Mouse (Mus musculus): ENCODE data around the gene Stmnd1. TPM values are rescaled to one million over a fixed set of nuclear protein-coding genes. Genes with fewer than 3 reads are reported as not detected.

The Stmnd1 gene
- polyA plus RNA-seq, 1 experiment from 2014 or later, result not detected

GRCm38 (mm10) chr13:46259526-46259925 lies 14.0 kb upstream of the Stmnd1 start:
- Histone ChIP-seq H3K27ac (replicated peaks) (no peak overlapping the region), H3K36me3 (no peaks in the 10 kb centered on the region), H3K9ac (replicated peaks) (no peak overlapping the region), H3K4me1 (no peaks in the 10 kb centered on the region), H3K4me2 (replicated peaks) (no peak overlapping the region), H3K9me3 (no peaks in the 10 kb centered on the region), H3K4me3 (no peak overlapping the region), H3K27me3 (no peaks in the 10 kb centered on the region)
- no peak for ATAC-seq (ENCODE audit: low FRiP score, low read depth)
- 79% methylated on average over 4 of the region's 4 CpGs for WGBS

- no peak for ATAC-seq (ENCODE audit: low FRiP score, low read depth)
- H3K4me3 ChIP-seq, result no peak overlapping the region
- no peak overlapping the region for H3K27ac ChIP-seq (replicated peaks)
- no peak overlapping the region for H3K4me2 ChIP-seq (replicated peaks)
- H3K9me3 ChIP-seq, result no peaks in the 10 kb centered on the region
- no peaks in the 10 kb centered on the region for H3K4me1 ChIP-seq
- H3K9ac ChIP-seq (replicated peaks), result no peak overlapping the region
- 64% methylated on average over 3 of the region's 3 CpGs for WGBS
- H3K27me3 ChIP-seq, result peaks cover 2% of the 10 kb centered on the region
- no peaks in the 10 kb centered on the region for H3K36me3 ChIP-seq
Observed at GRCm38 (mm10) chr13:46261244-46261643, 12.3 kb upstream of the Stmnd1 start.

- no peak overlapping the region for H3K4me2 ChIP-seq (replicated peaks)
- no peaks in the 10 kb centered on the region for H3K36me3 ChIP-seq
- H3K4me1 ChIP-seq, result peaks cover 22% of the 10 kb centered on the region
- H3K4me3 ChIP-seq, result no peak overlapping the region
- H3K9me3 ChIP-seq, result no peaks in the 10 kb centered on the region
- no peak overlapping the region for H3K9ac ChIP-seq (replicated peaks)
- no peak overlapping the region for H3K27ac ChIP-seq (replicated peaks)
- ATAC-seq (ENCODE audit: low FRiP score, low read depth), result no peak
- H3K27me3 ChIP-seq, result peaks cover 4% of the 10 kb centered on the region
Observed at GRCm38 (mm10) chr13:46267783-46268182, 5.7 kb upstream of the Stmnd1 start.

GRCm38 (mm10) chr13:46268341-46268740 lies 5.2 kb upstream of the Stmnd1 start:
- 48% methylated on average over 3 of the region's 3 CpGs for WGBS

GRCm38 (mm10) chr13:46268815-46269445 lies 4.6 kb upstream of the Stmnd1 start:
- peaks cover 4% of the 10 kb centered on the region for H3K27me3 ChIP-seq
- H3K4me1 ChIP-seq, result peaks cover 33% of the 10 kb centered on the region
- no peaks in the 10 kb centered on the region for H3K9me3 ChIP-seq
- H3K36me3 ChIP-seq, result no peaks in the 10 kb centered on the region
- no peak overlapping the region; the same call in 1 of the 2 replicates for H3K27ac ChIP-seq (replicated peaks)
- ATAC-seq (ENCODE audit: low FRiP score, low read depth), result peak; percentile 49; the same call in 1 of the 2 replicates
- H3K4me3 ChIP-seq, result no peak overlapping the region
- no peak overlapping the region for H3K4me2 ChIP-seq (replicated peaks)
- WGBS, result 38% methylated on average over 7 of the region's 7 CpGs
- no peak overlapping the region for H3K9ac ChIP-seq (replicated peaks)

More at GRCm38 (mm10) chr13:46268341-46268740, 5.2 kb upstream of the Stmnd1 start:
- Histone ChIP-seq H3K9ac (replicated peaks) (no peak overlapping the region), H3K4me3 (no peak overlapping the region), H3K4me2 (replicated peaks) (no peak overlapping the region), H3K9me3 (no peaks in the 10 kb centered on the region), H3K27me3 (peaks cover 4% of the 10 kb centered on the region), H3K36me3 (no peaks in the 10 kb centered on the region), H3K27ac (replicated peaks) (no peak overlapping the region), H3K4me1 (peaks cover 28% of the 10 kb centered on the region)
- no peak for ATAC-seq (ENCODE audit: low FRiP score, low read depth)

- H3K27me3 ChIP-seq, result no peaks in the 10 kb centered on the region; the same call in 1 of the 2 replicates
- peak overlapping the region; percentile 52 for H3K4me2 ChIP-seq (replicated peaks)
- no peaks in the 10 kb centered on the region for H3K36me3 ChIP-seq
- no peaks in the 10 kb centered on the region for H3K9me3 ChIP-seq
- ATAC-seq (ENCODE audit: low FRiP score, low read depth), result no peak
- WGBS, result 13% methylated on average over 17 of the region's 17 CpGs
- peaks cover 33% of the 10 kb centered on the region for H3K4me1 ChIP-seq
- no peak overlapping the region for H3K27ac ChIP-seq (replicated peaks)
- H3K4me3 ChIP-seq, result peak overlapping the region; percentile 21; the same call in 1 of the 2 replicates
- no peak overlapping the region for H3K9ac ChIP-seq (replicated peaks)
Observed at GRCm38 (mm10) chr13:46272811-46273452, 589 bp upstream of the Stmnd1 start.

GRCm38 (mm10) chr13:46275701-46276100 lies 2.2 kb downstream of the Stmnd1 start:
- H3K27ac ChIP-seq (replicated peaks), result no peak overlapping the region
- no peaks in the 10 kb centered on the region for H3K36me3 ChIP-seq
- no peak for ATAC-seq (ENCODE audit: low FRiP score, low read depth)
- peaks cover 13% of the 10 kb centered on the region for H3K4me1 ChIP-seq
- H3K4me3 ChIP-seq, result no peak overlapping the region
- H3K4me2 ChIP-seq (replicated peaks), result no peak overlapping the region
- no peaks in the 10 kb centered on the region for H3K9me3 ChIP-seq
- H3K9ac ChIP-seq (replicated peaks), result no peak overlapping the region
- 90% methylated on average over 4 of the region's 4 CpGs for WGBS
- no peaks in the 10 kb centered on the region; the same call in 1 of the 2 replicates for H3K27me3 ChIP-seq

- no peak overlapping the region for H3K4me2 ChIP-seq (replicated peaks)
- 88% methylated on average over 2 of the region's 2 CpGs for WGBS
- ATAC-seq (ENCODE audit: low FRiP score, low read depth), result no peak
- no peaks in the 10 kb centered on the region for H3K36me3 ChIP-seq
- H3K27me3 ChIP-seq, result no peaks in the 10 kb centered on the region
- H3K9ac ChIP-seq (replicated peaks), result no peak overlapping the region
- no peak overlapping the region for H3K4me3 ChIP-seq
- H3K27ac ChIP-seq (replicated peaks), result no peak overlapping the region
- no peaks in the 10 kb centered on the region for H3K4me1 ChIP-seq
- H3K9me3 ChIP-seq, result no peaks in the 10 kb centered on the region
Observed at GRCm38 (mm10) chr13:46282543-46282942, 9.0 kb downstream of the Stmnd1 start.

- no peaks in the 10 kb centered on the region for H3K36me3 ChIP-seq
- H3K27me3 ChIP-seq, result no peaks in the 10 kb centered on the region
- H3K27ac ChIP-seq (replicated peaks), result no peak overlapping the region
- H3K9ac ChIP-seq (replicated peaks), result no peak overlapping the region
- H3K9me3 ChIP-seq, result no peaks in the 10 kb centered on the region
- H3K4me1 ChIP-seq, result no peaks in the 10 kb centered on the region
- 83% methylated on average over 8 of the region's 8 CpGs for WGBS
- ATAC-seq (ENCODE audit: low FRiP score, low read depth), result no peak
- H3K4me3 ChIP-seq, result no peak overlapping the region
- no peak overlapping the region for H3K4me2 ChIP-seq (replicated peaks)
Observed at GRCm38 (mm10) chr13:46287801-46288200, 14.3 kb downstream of the Stmnd1 start.

GRCm38 (mm10) chr13:46288372-46288771 lies 14.9 kb downstream of the Stmnd1 start:
- Histone ChIP-seq H3K4me3 (no peak overlapping the region), H3K36me3 (no peaks in the 10 kb centered on the region), H3K4me1 (no peaks in the 10 kb centered on the region), H3K27me3 (no peaks in the 10 kb centered on the region), H3K27ac (replicated peaks) (no peak overlapping the region), H3K9ac (replicated peaks) (no peak overlapping the region), H3K4me2 (replicated peaks) (no peak overlapping the region), H3K9me3 (no peaks in the 10 kb centered on the region)
- no peak for ATAC-seq (ENCODE audit: low FRiP score, low read depth)
- 89% methylated on average over 5 of the region's 5 CpGs for WGBS

GRCm38 (mm10) chr13:46290537-46290936 lies 17.0 kb downstream of the Stmnd1 start:
- Histone ChIP-seq H3K4me1 (no peaks in the 10 kb centered on the region), H3K27ac (replicated peaks) (no peak overlapping the region), H3K36me3 (no peaks in the 10 kb centered on the region), H3K4me2 (replicated peaks) (no peak overlapping the region), H3K4me3 (no peak overlapping the region), H3K27me3 (no peaks in the 10 kb centered on the region), H3K9ac (replicated peaks) (no peak overlapping the region), H3K9me3 (no peaks in the 10 kb centered on the region)
- ATAC-seq (ENCODE audit: low FRiP score, low read depth), result no peak
- WGBS, result 69% methylated on average over 1 of the region's 1 CpGs

- Histone ChIP-seq H3K27me3 (no peaks in the 10 kb centered on the region), H3K4me2 (replicated peaks) (no peak overlapping the region), H3K9ac (replicated peaks) (no peak overlapping the region), H3K9me3 (no peaks in the 10 kb centered on the region), H3K4me3 (no peak overlapping the region), H3K27ac (replicated peaks) (no peak overlapping the region), H3K4me1 (no peaks in the 10 kb centered on the region), H3K36me3 (no peaks in the 10 kb centered on the region)
- ATAC-seq (ENCODE audit: low FRiP score, low read depth), result no peak
Observed at GRCm38 (mm10) chr13:46294365-46294764, 20.8 kb downstream of the Stmnd1 start.
